Mouse (Mus musculus) embryonic facial prominence, embryonic 14.5 days (tissue): ENCODE measurements around the gene Map3k4. TPM values are rescaled to one million over a fixed set of nuclear protein-coding genes. Genes with fewer than 3 reads are reported as not detected.
A peak's percentile ranks its signal among the peaks of the same experiment; 100 is the strongest.

Experiments used
- ATAC-seq: fragments of 200-750 bp; cut with Nextera tagmentation; 2 replicates; pipeline ENCODE4 v1.8.0; 2017; ENCODE audit warnings: low read depth, moderate number of reproducible peaks, moderate TSS enrichment
- DNase-seq: peaks from one replicate; pipeline ENCODE4 v3.0.0-alpha.2; 2015; ENCODE audit warnings: low spot score
- H3K27ac ChIP-seq: fragments of 300-500 bp; sonication (generic); replicated peaks from 2 replicates; pipeline ENCODE4 v1.5.1; 2014; ENCODE audit warnings: low read depth, mild to moderate bottlenecking, low read length, moderate library complexity
- H3K27me3 ChIP-seq: fragments of 300-500 bp; sonication (generic); replicated peaks from 2 replicates; pipeline ENCODE4 v1.6.1; 2014; ENCODE audit warnings: low read length; ENCODE audit not compliant: control insufficient read depth, insufficient read depth
- H3K36me3 ChIP-seq: fragments of 300-500 bp; sonication (generic); 2 replicates; pipeline ENCODE4 v1.6.1; 2014; ENCODE audit warnings: low read length, mixed read lengths; ENCODE audit not compliant: control insufficient read depth, insufficient read depth
- H3K4me1 ChIP-seq: fragments of 300-500 bp; sonication (generic); 2 replicates; pipeline ENCODE4 v1.6.1; 2014; ENCODE audit warnings: antibody characterized with exemption, low read length; ENCODE audit not compliant: control insufficient read depth, insufficient read depth
- H3K4me2 ChIP-seq: fragments of 300-500 bp; sonication (generic); 2 replicates; pipeline ENCODE4 v1.6.1; 2014; ENCODE audit warnings: low read depth, mild to moderate bottlenecking, low read length, moderate library complexity, mixed read lengths
- H3K4me3 ChIP-seq: fragments of 300-500 bp; sonication (generic); 2 replicates; pipeline ENCODE4 v1.5.1; 2014; ENCODE audit warnings: low read depth, mild to moderate bottlenecking, low read length
- H3K9ac ChIP-seq: fragments of 300-500 bp; sonication (generic); 2 replicates; pipeline ENCODE4 v1.6.1; 2014; ENCODE audit warnings: low read depth, mild to moderate bottlenecking, low read length, moderate library complexity, mixed read lengths
- H3K9me3 ChIP-seq: fragments of 300-500 bp; sonication (generic); 2 replicates; pipeline ENCODE4 v1.6.1; 2016; ENCODE audit warnings: low read length; ENCODE audit not compliant: control insufficient read depth
- WGBS: fragments of 180-500 bp; shearing (Covaris S2); extraction: QIAGEN DNeasy Blood & Tissue Kit; methylation state at CpG from one replicate; pipeline ENCODE4 v1.1.7; 2014; 5-methylcytosine and 5-hydroxymethylcytosine counted together
- polyA plus RNA-seq: library from polyadenylated mRNA; unstranded; fragments of >200 nt; fragmentation: Nextera tagmentation; extraction: Ambion mirVana; gene quantifications from 2 replicates; pipeline ENCODE4 v1.2.1, GENCODE M21; 2014

Map3k4 gene
- polyA plus RNA-seq, 1 experiment from 2014 or later: 34.2 TPM

- peak overlapping the region; percentile 22; the same call in 1 of the 2 replicates for H3K9ac ChIP-seq
- H3K4me3 ChIP-seq: no peak overlapping the region
- no peaks in the 10 kb centered on the region for H3K9me3 ChIP-seq
- peak; percentile 77 for DNase-seq
- no peaks in the 10 kb centered on the region for H3K36me3 ChIP-seq
- H3K4me2 ChIP-seq: peak overlapping the region; percentile 19; the same call in 1 of the 2 replicates
- peaks cover 51% of the 10 kb centered on the region for H3K4me1 ChIP-seq
- H3K27ac ChIP-seq: peak overlapping the region; percentile 74
- ATAC-seq: peak; percentile 34
- WGBS: 12% methylated on average over 4 of the region's 4 CpGs
- no peaks in the 10 kb centered on the region for H3K27me3 ChIP-seq
Observed at GRCm38 (mm10) chr17:12205694-12206075, 112.9 kb downstream of the Map3k4 start.

- Histone ChIP-seq H3K9ac (peak overlapping the region; percentile 22; the same call in 1 of the 2 replicates), H3K27me3 (no peaks in the 10 kb centered on the region), H3K4me2 (peak overlapping the region; percentile 19; the same call in 1 of the 2 replicates), H3K36me3 (no peaks in the 10 kb centered on the region), H3K9me3 (no peaks in the 10 kb centered on the region), H3K4me1 (peaks cover 56% of the 10 kb centered on the region), H3K27ac (peak overlapping the region; percentile 74), H3K4me3 (no peak overlapping the region)
- ATAC-seq (no peak), DNase-seq (no peak)
- 42% methylated on average over 10 of the region's 10 CpGs for WGBS
Observed at GRCm38 (mm10) chr17:12205015-12205693, 113.4 kb downstream of the Map3k4 start.

GRCm38 (mm10) chr17:12204689-12205014, 113.9 kb downstream of the Map3k4 start:
- Histone ChIP-seq H3K9ac (no peak overlapping the region), H3K9me3 (no peaks in the 10 kb centered on the region), H3K27me3 (no peaks in the 10 kb centered on the region), H3K4me3 (no peak overlapping the region), H3K4me2 (no peak overlapping the region), H3K36me3 (no peaks in the 10 kb centered on the region), H3K27ac (no peak overlapping the region), H3K4me1 (peaks cover 61% of the 10 kb centered on the region)
- WGBS: 71% methylated on average over 3 of the region's 3 CpGs
- no peak for DNase-seq
- ATAC-seq: no peak

- ATAC-seq (no peak), DNase-seq (no peak)
- H3K9ac ChIP-seq: no peak overlapping the region
- no peak overlapping the region for H3K4me3 ChIP-seq
- no peaks in the 10 kb centered on the region for H3K27me3 ChIP-seq
- no peaks in the 10 kb centered on the region for H3K36me3 ChIP-seq
- H3K27ac ChIP-seq: no peak overlapping the region
- no peak overlapping the region for H3K4me2 ChIP-seq
- WGBS: 66% methylated on average over 3 of the region's 3 CpGs
- H3K4me1 ChIP-seq: peaks cover 63% of the 10 kb centered on the region
- H3K9me3 ChIP-seq: no peaks in the 10 kb centered on the region
Observed at GRCm38 (mm10) chr17:12204246-12204645, 114.3 kb downstream of the Map3k4 start.

- H3K9ac ChIP-seq: no peak overlapping the region
Observed at GRCm38 (mm10) chr17:12203414-12203897, 115.1 kb downstream of the Map3k4 start.

GRCm38 (mm10) chr17:12201086-12201485, 117.5 kb downstream of the Map3k4 start:
- WGBS: 100% methylated on average over 1 of the region's 1 CpGs
- no peak overlapping the region for H3K27ac ChIP-seq

More at GRCm38 (mm10) chr17:12203414-12203897, 115.1 kb downstream of the Map3k4 start:
- Histone ChIP-seq H3K4me1 (peaks cover 63% of the 10 kb centered on the region), H3K9me3 (no peaks in the 10 kb centered on the region), H3K36me3 (no peaks in the 10 kb centered on the region), H3K27ac (no peak overlapping the region), H3K27me3 (no peaks in the 10 kb centered on the region), H3K4me2 (no peak overlapping the region), H3K4me3 (no peak overlapping the region)
- DNase-seq (peak; percentile 76), ATAC-seq (no peak)
- 66% methylated on average over 15 of the region's 15 CpGs for WGBS

GRCm38 (mm10) chr17:12199933-12200332, 118.7 kb downstream of the Map3k4 start:
- ATAC-seq (no peak), DNase-seq (peak; percentile 80)
- H3K27ac ChIP-seq: peak overlapping the region; percentile 22
- H3K36me3 ChIP-seq: no peaks in the 10 kb centered on the region
- no peaks in the 10 kb centered on the region for H3K9me3 ChIP-seq
- WGBS: 29% methylated on average over 4 of the region's 4 CpGs
- H3K4me1 ChIP-seq: peaks cover 39% of the 10 kb centered on the region
- H3K27me3 ChIP-seq: no peaks in the 10 kb centered on the region
- no peak overlapping the region for H3K9ac ChIP-seq
- H3K4me2 ChIP-seq: no peak overlapping the region
- no peak overlapping the region for H3K4me3 ChIP-seq

More at GRCm38 (mm10) chr17:12201086-12201485, 117.5 kb downstream of the Map3k4 start:
- ATAC-seq (0 out of 2 replicates have a peak, but pooled peaks have one; percentile 6), DNase-seq (no peak)
- peaks cover 42% of the 10 kb centered on the region for H3K4me1 ChIP-seq
- H3K4me3 ChIP-seq: no peak overlapping the region
- no peaks in the 10 kb centered on the region for H3K27me3 ChIP-seq
- no peak overlapping the region for H3K9ac ChIP-seq
- H3K4me2 ChIP-seq: no peak overlapping the region
- no peaks in the 10 kb centered on the region for H3K36me3 ChIP-seq
- H3K9me3 ChIP-seq: no peaks in the 10 kb centered on the region

GRCm38 (mm10) chr17:12195604-12196003, 123.0 kb downstream of the Map3k4 start:
- Histone ChIP-seq H3K27ac (peak overlapping the region; percentile 40), H3K9ac (no peak overlapping the region), H3K4me1 (peaks cover 24% of the 10 kb centered on the region), H3K4me3 (no peak overlapping the region), H3K4me2 (0 out of 2 replicates have a peak overlapping the region, but pooled peaks have one; percentile 21), H3K27me3 (no peaks in the 10 kb centered on the region), H3K9me3 (no peaks in the 10 kb centered on the region), H3K36me3 (peaks cover 4% of the 10 kb centered on the region; the same call in 1 of the 2 replicates)
- DNase-seq: no peak
- WGBS: 28% methylated on average over 10 of the region's 10 CpGs
- ATAC-seq: peak; percentile 60
